Mouse (Mus musculus): ENCODE results near the gene Ap5z1. TPM values are rescaled to one million over a fixed set of nuclear protein-coding genes. Genes with fewer than 3 reads are reported as not detected.

The Ap5z1 gene
- polyA plus RNA-seq, 1 experiment from 2014 or later, result 7.4 TPM

DNA sequence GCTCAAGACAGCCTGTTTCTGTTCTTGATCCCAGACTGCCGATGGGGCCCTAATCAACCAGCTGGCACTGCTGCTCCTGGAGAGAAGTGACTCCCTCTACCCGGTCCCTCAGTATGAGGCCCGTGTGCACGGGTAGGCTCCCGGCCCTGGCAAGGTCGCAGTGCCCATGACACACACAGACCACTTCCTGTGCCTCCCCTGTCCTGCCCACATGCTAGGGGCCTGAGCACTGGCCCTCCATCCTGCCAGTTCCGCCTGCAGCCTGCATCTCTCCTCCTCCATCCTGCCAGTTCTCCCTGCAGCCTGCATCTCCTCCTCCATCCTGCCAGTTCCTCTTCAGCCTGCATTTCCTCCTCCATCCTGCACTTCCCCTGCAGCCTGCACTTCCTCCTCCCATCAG is 11.9 kb downstream of the Ap5z1 start:
- ATAC-seq (ENCODE audit: extremely low read depth, insufficient number of reproducible peaks, low FRiP score, low TSS enrichment), result no peak
- H3K27me3 ChIP-seq (replicated peaks), result no peaks in the 10 kb centered on the region
- H3K36me3 ChIP-seq, result peaks cover 30% of the 10 kb centered on the region
- H3K27ac ChIP-seq (replicated peaks), result no peak overlapping the region
- peaks cover 14% of the 10 kb centered on the region for H3K4me1 ChIP-seq
- H3K4me2 ChIP-seq, result no peak overlapping the region
- no peaks in the 10 kb centered on the region for H3K9me3 ChIP-seq
- H3K4me3 ChIP-seq, result no peak overlapping the region
- H3K9ac ChIP-seq, result no peak overlapping the region
- 69% methylated on average over 7 of the region's 7 CpGs for WGBS

DNA sequence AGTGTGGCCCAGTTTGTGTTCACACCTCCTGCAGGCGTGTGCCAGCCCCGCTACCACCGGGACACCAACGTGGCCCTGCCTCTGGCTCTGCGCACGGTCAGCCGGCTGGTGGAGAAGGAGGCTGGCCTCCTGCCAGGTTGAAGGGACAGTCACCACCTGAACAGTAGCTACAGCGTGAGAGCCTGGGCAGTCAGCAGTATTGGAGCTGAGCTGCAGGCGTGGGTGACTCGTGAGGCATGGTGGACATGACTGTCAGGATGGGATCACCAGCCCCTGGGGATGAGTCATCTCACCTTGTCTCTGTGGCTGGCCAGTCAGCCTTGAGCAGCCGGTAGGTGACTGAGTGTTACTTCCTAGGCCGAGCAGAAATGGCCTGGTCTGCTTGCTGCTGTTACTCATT is 13.6 kb downstream of the Ap5z1 start:
- 66% methylated on average over 12 of the region's 12 CpGs for WGBS
- Histone ChIP-seq H3K27ac (replicated peaks) (no peak overlapping the region), H3K4me2 (no peak overlapping the region), H3K4me1 (peaks cover 14% of the 10 kb centered on the region), H3K9ac (no peak overlapping the region), H3K27me3 (replicated peaks) (no peaks in the 10 kb centered on the region), H3K4me3 (no peak overlapping the region), H3K36me3 (peaks cover 16% of the 10 kb centered on the region), H3K9me3 (no peaks in the 10 kb centered on the region)
- ATAC-seq (ENCODE audit: extremely low read depth, insufficient number of reproducible peaks, low FRiP score, low TSS enrichment), result no peak

DNA sequence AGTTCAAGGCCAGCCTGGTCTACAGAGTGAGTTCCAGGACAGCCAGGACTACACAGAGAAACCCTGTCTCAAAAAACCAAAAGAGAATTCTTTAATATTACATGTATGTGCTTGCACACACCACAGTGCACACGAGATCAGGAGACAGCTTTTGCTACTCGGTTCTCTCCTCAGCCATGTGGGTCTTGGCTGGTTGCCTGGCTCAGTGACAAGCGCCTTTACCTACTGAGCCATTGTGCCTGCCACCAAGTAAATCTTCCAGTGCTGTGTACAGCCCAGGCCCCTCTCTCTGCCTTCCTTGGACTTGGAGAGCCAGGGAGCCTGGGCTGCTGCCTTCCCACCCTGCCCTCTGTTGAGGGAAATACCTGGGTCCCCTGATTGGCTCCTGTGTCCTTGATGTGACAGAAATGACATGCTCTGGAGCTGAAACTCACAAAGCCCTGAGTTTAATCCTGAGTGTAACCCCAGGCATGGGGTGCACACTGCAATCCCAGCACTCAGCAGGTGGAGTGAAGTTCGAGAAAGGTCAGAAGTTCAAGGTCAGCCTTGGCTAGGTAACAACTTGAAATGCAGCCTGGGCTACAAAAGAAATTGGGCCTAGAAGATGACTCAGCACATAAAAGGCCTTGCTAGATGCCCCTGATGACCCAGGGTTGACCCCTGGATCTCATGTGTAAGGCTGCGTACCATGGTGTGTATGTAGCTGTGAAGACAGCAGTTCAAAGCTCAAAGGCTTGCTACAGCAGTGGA is 14.3 kb downstream of the Ap5z1 start:
- no peaks in the 10 kb centered on the region for H3K27me3 ChIP-seq (replicated peaks)
- peaks cover 12% of the 10 kb centered on the region; the same call in 1 of the 2 replicates for H3K36me3 ChIP-seq
- peaks cover 14% of the 10 kb centered on the region for H3K4me1 ChIP-seq
- 71% methylated on average over 5 of the region's 5 CpGs for WGBS
- no peak overlapping the region for H3K4me2 ChIP-seq
- no peak for ATAC-seq (ENCODE audit: extremely low read depth, insufficient number of reproducible peaks, low FRiP score, low TSS enrichment)
- H3K9ac ChIP-seq, result no peak overlapping the region
- no peak overlapping the region for H3K4me3 ChIP-seq
- no peak overlapping the region for H3K27ac ChIP-seq (replicated peaks)
- H3K9me3 ChIP-seq, result no peaks in the 10 kb centered on the region

DNA sequence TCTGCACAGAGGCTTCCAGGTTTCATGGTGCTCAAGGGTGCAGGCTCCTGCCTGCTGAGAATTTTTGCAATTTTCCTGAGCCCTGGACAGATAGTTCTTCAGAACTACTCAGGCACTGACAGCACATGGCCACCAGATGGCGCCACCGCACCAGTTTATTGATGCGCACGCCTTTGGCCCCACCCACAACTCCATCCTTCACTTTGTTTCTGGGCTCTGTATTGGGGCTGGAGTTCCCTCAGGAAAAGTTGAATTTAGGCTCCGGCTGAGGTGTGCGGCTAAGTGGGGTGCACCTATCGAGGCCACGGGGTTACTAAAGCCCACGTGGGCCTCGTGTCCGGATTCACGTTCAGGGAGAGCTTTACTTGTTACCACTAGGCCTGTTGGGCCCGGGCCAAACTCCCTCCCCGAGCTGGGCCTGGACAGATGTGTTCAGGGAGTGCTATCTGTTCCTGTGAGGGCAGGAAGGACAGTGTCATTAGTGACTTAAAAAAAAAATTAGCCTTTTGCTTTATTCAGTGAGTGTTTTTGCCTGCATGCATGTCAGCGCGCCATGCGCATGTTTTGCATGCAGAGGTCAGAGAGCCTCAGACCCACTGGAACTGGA is 15.2 kb downstream of the Ap5z1 start:
- no peaks in the 10 kb centered on the region for H3K9me3 ChIP-seq
- H3K9ac ChIP-seq, result peak overlapping the region; percentile 72; the same call in 1 of the 2 replicates
- H3K27me3 ChIP-seq (replicated peaks), result no peaks in the 10 kb centered on the region
- peaks cover 14% of the 10 kb centered on the region for H3K4me1 ChIP-seq
- H3K4me2 ChIP-seq, result peak overlapping the region; percentile 62
- peak overlapping the region; percentile 24; the same call in 1 of the 2 replicates for H3K4me3 ChIP-seq
- ATAC-seq (ENCODE audit: extremely low read depth, insufficient number of reproducible peaks, low FRiP score, low TSS enrichment), result peak; percentile 26; the same call in 1 of the 2 replicates
- no peak overlapping the region for H3K27ac ChIP-seq (replicated peaks)
- H3K36me3 ChIP-seq, result peaks cover 12% of the 10 kb centered on the region; the same call in 1 of the 2 replicates
- 29% methylated on average over 17 of the region's 17 CpGs for WGBS

DNA sequence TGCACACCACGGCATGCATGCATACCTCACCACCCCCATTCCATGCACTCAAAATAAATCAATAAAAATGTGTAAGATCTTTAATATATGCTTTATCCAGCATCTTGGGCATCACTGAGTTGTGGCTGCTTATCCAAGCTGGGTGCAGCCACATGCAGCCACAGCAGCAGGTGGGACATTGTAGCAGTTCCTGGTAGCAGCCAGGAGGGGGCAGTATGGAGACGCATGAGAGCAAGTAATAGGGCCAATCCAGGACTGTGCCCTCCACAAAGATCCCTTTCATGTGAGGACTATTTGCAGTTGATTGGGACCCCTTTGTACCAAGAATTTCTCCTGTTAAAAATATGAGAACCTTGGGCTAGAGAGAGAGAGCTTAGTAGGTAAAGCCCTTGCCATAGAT is 18.8 kb downstream of the Ap5z1 start:
- no peaks in the 10 kb centered on the region for H3K9me3 ChIP-seq
- H3K27ac ChIP-seq (replicated peaks), result no peak overlapping the region
- H3K36me3 ChIP-seq, result 0 out of 2 replicates have a peak, but pooled peaks cover 4% of the 10 kb centered on the region
- H3K9ac ChIP-seq, result no peak overlapping the region
- ATAC-seq (ENCODE audit: extremely low read depth, insufficient number of reproducible peaks, low FRiP score, low TSS enrichment), result no peak
- 52% methylated on average over 2 of the region's 2 CpGs for WGBS
- H3K27me3 ChIP-seq (replicated peaks), result no peaks in the 10 kb centered on the region
- no peak overlapping the region for H3K4me2 ChIP-seq
- peaks cover 14% of the 10 kb centered on the region for H3K4me1 ChIP-seq
- no peak overlapping the region for H3K4me3 ChIP-seq

DNA sequence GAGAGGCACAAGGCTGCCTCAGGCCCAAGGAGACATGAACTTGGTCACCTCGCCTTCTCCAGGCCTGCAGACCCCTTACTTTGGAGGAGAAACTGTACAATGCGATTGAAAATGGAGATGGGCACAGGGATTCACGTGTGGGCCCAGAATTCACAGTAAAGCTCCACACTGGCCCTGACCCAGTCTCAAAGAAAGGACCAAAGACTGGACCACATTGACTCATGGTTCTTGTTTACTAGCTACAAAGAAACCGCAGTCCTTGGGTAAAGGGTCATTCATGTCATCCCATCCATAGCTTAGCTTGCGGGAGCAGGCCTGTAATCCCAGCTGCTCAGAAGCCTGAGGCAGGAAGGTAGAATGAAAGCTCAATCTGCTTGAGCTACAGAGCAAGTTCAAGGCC is 19.8 kb downstream of the Ap5z1 start:
- no peak overlapping the region for H3K4me2 ChIP-seq
- H3K9ac ChIP-seq, result no peak overlapping the region
- H3K4me1 ChIP-seq, result peaks cover 6% of the 10 kb centered on the region
- WGBS, result 91% methylated on average over 5 of the region's 5 CpGs
- 0 out of 2 replicates have a peak, but pooled peaks cover 4% of the 10 kb centered on the region for H3K36me3 ChIP-seq
- H3K4me3 ChIP-seq, result no peak overlapping the region
- H3K27ac ChIP-seq (replicated peaks), result no peak overlapping the region
- no peak for ATAC-seq (ENCODE audit: extremely low read depth, insufficient number of reproducible peaks, low FRiP score, low TSS enrichment)
- no peaks in the 10 kb centered on the region for H3K27me3 ChIP-seq (replicated peaks)
- H3K9me3 ChIP-seq, result no peaks in the 10 kb centered on the region

DNA sequence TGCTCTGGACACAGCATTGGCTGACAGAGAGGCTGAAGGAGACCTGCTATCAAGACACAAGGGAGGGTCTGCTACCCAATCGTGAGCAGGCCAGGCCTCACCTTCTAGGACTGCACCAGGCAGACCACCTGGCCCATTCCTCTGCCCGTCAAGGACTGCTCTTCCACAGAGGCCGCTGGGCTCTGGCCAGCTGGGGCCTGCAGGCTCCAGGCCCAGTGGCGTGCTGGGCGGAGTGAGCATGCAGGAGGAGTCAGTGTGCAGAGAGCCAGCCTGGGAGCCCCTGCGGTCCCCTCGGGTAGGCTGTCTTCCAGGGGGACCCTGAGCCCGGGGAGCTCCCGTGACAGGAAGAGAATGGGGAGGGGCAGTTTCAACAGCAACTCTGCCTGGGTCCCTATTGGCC is 22.9 kb downstream of the Ap5z1 start:
- no peak for ATAC-seq (ENCODE audit: extremely low read depth, insufficient number of reproducible peaks, low FRiP score, low TSS enrichment)

DNA sequence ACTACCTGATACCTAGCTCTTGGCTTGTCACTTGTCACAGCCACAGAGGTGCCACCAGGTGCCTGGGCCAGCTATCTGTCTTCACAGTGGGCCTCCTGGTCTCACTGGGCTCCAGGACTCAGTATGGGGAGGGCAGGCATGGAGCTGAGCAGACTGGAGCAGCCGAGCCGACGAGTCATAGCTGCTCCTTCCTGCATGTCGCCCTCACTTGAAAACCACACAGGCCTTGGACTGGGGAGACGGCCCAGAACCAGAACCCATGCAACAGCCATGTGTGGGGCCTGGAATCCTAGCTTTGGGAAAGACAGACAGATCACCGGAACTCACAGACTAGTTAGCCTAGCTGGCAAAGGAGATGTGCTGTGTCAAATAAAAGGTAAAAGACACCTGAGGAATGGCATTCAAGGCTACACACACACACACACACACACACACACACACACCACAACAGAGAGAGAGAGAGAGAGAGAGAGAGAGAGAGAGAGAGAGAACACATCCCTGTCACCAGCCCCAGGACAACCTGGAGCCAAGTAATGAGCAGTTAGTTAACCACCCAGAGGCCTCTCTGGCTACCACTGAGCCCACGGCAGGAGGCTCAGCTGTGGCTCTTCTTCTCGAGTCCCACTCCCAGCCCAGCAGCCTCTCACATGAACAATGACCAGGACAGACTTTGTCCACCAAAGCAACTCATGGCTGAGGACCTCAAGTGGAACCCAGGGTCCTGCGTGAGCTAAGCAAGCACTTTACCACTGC is 26.4 kb downstream of the Ap5z1 start:
- no peak overlapping the region for H3K9ac ChIP-seq
- no peak for ATAC-seq (ENCODE audit: extremely low read depth, insufficient number of reproducible peaks, low FRiP score, low TSS enrichment)
- no peak overlapping the region for H3K27ac ChIP-seq (replicated peaks)
- peaks cover 9% of the 10 kb centered on the region for H3K4me1 ChIP-seq
- 62% methylated on average over 9 of the region's 9 CpGs for WGBS
- no peak overlapping the region for H3K4me2 ChIP-seq
- no peak overlapping the region for H3K4me3 ChIP-seq
- no peaks in the 10 kb centered on the region for H3K27me3 ChIP-seq (replicated peaks)
- H3K9me3 ChIP-seq, result no peaks in the 10 kb centered on the region
- H3K36me3 ChIP-seq, result 0 out of 2 replicates have a peak, but pooled peaks cover 5% of the 10 kb centered on the region

More for the DNA sequence above, 22.9 kb downstream of the Ap5z1 start:
- 61% methylated on average over 9 of the region's 9 CpGs for WGBS
- H3K4me3 ChIP-seq, result no peak overlapping the region
- no peaks in the 10 kb centered on the region for H3K4me1 ChIP-seq
- no peak overlapping the region for H3K9ac ChIP-seq
- H3K9me3 ChIP-seq, result no peaks in the 10 kb centered on the region
- no peak overlapping the region for H3K4me2 ChIP-seq
- H3K27me3 ChIP-seq (replicated peaks), result no peaks in the 10 kb centered on the region
- H3K36me3 ChIP-seq, result 0 out of 2 replicates have a peak, but pooled peaks cover 4% of the 10 kb centered on the region
- no peak overlapping the region for H3K27ac ChIP-seq (replicated peaks)

DNA sequence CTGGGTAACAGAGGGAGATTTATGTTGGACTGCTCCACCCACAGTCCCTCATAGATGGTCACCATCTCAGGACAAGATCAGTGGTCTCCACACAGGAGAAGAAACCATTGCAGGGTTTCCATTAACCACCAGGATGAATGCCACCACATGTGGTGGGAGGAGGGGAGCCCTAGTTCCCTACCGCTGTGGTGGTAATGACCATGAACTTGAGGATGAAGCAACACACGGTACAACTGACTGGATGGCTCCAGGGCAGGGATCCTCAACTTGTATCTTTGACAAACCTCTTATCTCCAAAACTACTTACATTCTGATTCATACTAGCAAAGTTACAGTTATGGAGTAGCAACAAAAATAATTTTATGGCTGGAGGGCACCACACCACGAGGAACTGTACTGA is 29.6 kb downstream of the Ap5z1 start:
- Histone ChIP-seq H3K4me3 (no peak overlapping the region), H3K36me3 (0 out of 2 replicates have a peak, but pooled peaks cover 8% of the 10 kb centered on the region), H3K4me1 (peaks cover 17% of the 10 kb centered on the region), H3K27ac (replicated peaks) (no peak overlapping the region), H3K27me3 (replicated peaks) (0 out of 2 replicates have a peak, but pooled peaks cover 3% of the 10 kb centered on the region), H3K9me3 (no peaks in the 10 kb centered on the region), H3K9ac (no peak overlapping the region), H3K4me2 (no peak overlapping the region)
- WGBS, result 83% methylated on average over 3 of the region's 3 CpGs
- no peak for ATAC-seq (ENCODE audit: extremely low read depth, insufficient number of reproducible peaks, low FRiP score, low TSS enrichment)

DNA sequence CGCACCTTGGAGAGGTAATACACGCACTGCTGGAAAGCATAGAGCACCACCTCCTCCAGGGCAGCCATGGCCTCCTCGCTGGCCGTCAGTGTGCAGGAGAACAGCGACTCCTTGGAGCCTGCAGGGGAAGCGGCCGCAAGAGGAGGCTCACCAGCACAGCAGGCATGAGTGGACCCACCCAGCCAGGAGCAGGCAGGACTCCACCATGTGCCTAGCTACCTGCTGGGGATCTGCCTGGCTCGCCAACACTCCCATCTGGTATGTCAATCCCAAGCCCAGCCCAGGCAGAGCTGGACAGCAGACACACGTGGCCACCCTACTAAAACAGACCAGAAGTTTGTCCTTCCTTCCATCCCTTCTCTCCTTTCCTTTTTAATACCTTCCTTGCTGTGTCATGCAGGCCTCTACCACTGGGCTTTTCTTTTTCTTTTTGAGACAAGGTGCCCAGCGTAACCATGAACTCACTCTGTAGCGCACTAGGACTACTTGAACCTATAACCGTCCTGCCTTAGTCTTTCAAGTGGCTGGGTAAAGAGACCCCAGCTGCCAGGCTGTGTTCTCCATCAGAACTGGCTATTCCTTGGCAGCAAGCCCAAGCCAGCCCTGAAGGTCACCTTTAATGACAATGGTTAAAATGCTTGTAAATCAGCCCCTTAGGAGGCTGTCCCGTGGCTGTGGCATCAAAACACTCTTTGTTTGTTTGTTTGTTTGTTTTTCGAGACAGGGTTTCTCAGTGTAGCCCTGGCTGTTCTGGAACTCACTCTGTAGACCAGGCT is 31.8 kb downstream of the Ap5z1 start:
- peak overlapping the region; percentile 20 for H3K9ac ChIP-seq

More for the DNA sequence above, 31.8 kb downstream of the Ap5z1 start:
- H3K9me3 ChIP-seq, result no peaks in the 10 kb centered on the region
- peaks cover 17% of the 10 kb centered on the region for H3K4me1 ChIP-seq
- H3K4me2 ChIP-seq, result no peak overlapping the region
- no peak overlapping the region for H3K4me3 ChIP-seq
- 0 out of 2 replicates have a peak, but pooled peaks cover 3% of the 10 kb centered on the region for H3K27me3 ChIP-seq (replicated peaks)
- 43% methylated on average over 14 of the region's 14 CpGs for WGBS
- H3K27ac ChIP-seq (replicated peaks), result peak overlapping the region; percentile 73
- ATAC-seq (ENCODE audit: extremely low read depth, insufficient number of reproducible peaks, low FRiP score, low TSS enrichment), result no peak
- 0 out of 2 replicates have a peak, but pooled peaks cover 8% of the 10 kb centered on the region for H3K36me3 ChIP-seq

Data from heart, embryonic 13.5 days (tissue).